Mouse (Mus musculus) forebrain, embryonic 14.5 days (tissue): Measurements from ENCODE around the gene Prr5l. TPM values are rescaled to one million over a fixed set of nuclear protein-coding genes. Genes with fewer than 3 reads are reported as not detected.
A peak's percentile ranks its signal among the peaks of the same experiment; 100 is the strongest.

Experiments
- ATAC-seq: fragments of 200-750 bp; cut with Nextera tagmentation; 2 replicates; pipeline ENCODE4 v1.8.0; 2017; ENCODE audit warnings: mild to moderate bottlenecking, moderate library complexity
- DNase-seq: peaks from one replicate; pipeline ENCODE4 v3.0.0-alpha.2; 2015; ENCODE audit warnings: low spot score
- H3K27ac ChIP-seq: fragments of 300-500 bp; sonication (generic); 2 replicates; pipeline ENCODE4 v1.5.1; 2014; ENCODE audit warnings: low read depth, mild to moderate bottlenecking, control low read depth, low read length, moderate library complexity
- H3K27me3 ChIP-seq: fragments of 300-500 bp; sonication (generic); replicated peaks from 2 replicates; pipeline ENCODE4 v1.6.1; 2014; ENCODE audit warnings: low read length, control low read depth, mixed read lengths; ENCODE audit not compliant: control insufficient read depth, insufficient read depth
- H3K36me3 ChIP-seq: fragments of 300-500 bp; sonication (generic); 2 replicates; pipeline ENCODE4 v1.6.1; 2014; ENCODE audit warnings: low read length, control low read depth; ENCODE audit not compliant: control insufficient read depth, insufficient read depth
- H3K4me1 ChIP-seq: fragments of 300-500 bp; sonication (generic); 2 replicates; pipeline ENCODE4 v1.6.1; 2014; ENCODE audit warnings: antibody characterized with exemption, low read length, control low read depth; ENCODE audit not compliant: control insufficient read depth, insufficient read depth
- H3K4me2 ChIP-seq: fragments of 300-500 bp; sonication (generic); 2 replicates; pipeline ENCODE4 v1.6.1; 2014; ENCODE audit warnings: mild to moderate bottlenecking, control low read depth, low read length
- H3K4me3 ChIP-seq: fragments of 300-500 bp; sonication (generic); 2 replicates; pipeline ENCODE4 v1.5.1; 2014; ENCODE audit warnings: low read depth, low read length, control low read depth
- H3K9ac ChIP-seq: fragments of 300-500 bp; sonication (generic); 2 replicates; pipeline ENCODE4 v1.6.1; 2014; ENCODE audit warnings: mild to moderate bottlenecking, low read length, control low read depth, moderate library complexity
- H3K9me3 ChIP-seq: fragments of 300-500 bp; sonication (generic); replicated peaks from 2 replicates; pipeline ENCODE4 v1.6.1; 2016; ENCODE audit warnings: low read length, control low read depth, mixed read lengths; ENCODE audit not compliant: control insufficient read depth
- WGBS: fragments of 180-500 bp; shearing (Covaris S2); extraction: QIAGEN DNeasy Blood & Tissue Kit; methylation state at CpG from one replicate; pipeline ENCODE4 v1.1.7; 2014; 5-methylcytosine and 5-hydroxymethylcytosine counted together
- polyA plus RNA-seq: library from polyadenylated mRNA; unstranded; fragments of >200 nt; fragmentation: Nextera tagmentation; extraction: Ambion mirVana; gene quantifications from 2 replicates; pipeline ENCODE4 v1.2.1, GENCODE M21; 2014

The Prr5l gene
- polyA plus RNA-seq, 1 experiment from 2014 or later, result 5.4 TPM

GRCm38 (mm10) chr2:101763503-101763902 lies 119.3 kb downstream of the Prr5l start:
- H3K36me3 ChIP-seq, result no peaks in the 10 kb centered on the region
- no peak for DNase-seq
- H3K9ac ChIP-seq, result no peak overlapping the region
- ATAC-seq, result no peak
- 89% methylated on average over 5 of the region's 5 CpGs for WGBS
- H3K4me3 ChIP-seq, result no peak overlapping the region
- no peak overlapping the region for H3K4me2 ChIP-seq
- H3K27ac ChIP-seq, result no peak overlapping the region
- H3K27me3 ChIP-seq, result no peaks in the 10 kb centered on the region
- H3K4me1 ChIP-seq, result no peaks in the 10 kb centered on the region
- no peaks in the 10 kb centered on the region for H3K9me3 ChIP-seq

GRCm38 (mm10) chr2:101762955-101763386 lies 119.9 kb downstream of the Prr5l start:
- Histone ChIP-seq H3K9me3 (no peaks in the 10 kb centered on the region), H3K27ac (no peak overlapping the region), H3K4me2 (no peak overlapping the region), H3K9ac (no peak overlapping the region), H3K4me1 (no peaks in the 10 kb centered on the region), H3K36me3 (no peaks in the 10 kb centered on the region), H3K4me3 (no peak overlapping the region), H3K27me3 (no peaks in the 10 kb centered on the region)
- WGBS, result 87% methylated on average over 4 of the region's 4 CpGs
- DNase-seq (no peak), ATAC-seq (no peak)

- Histone ChIP-seq H3K9ac (no peak overlapping the region), H3K27ac (no peak overlapping the region), H3K4me2 (no peak overlapping the region), H3K27me3 (no peaks in the 10 kb centered on the region), H3K4me1 (no peaks in the 10 kb centered on the region), H3K4me3 (no peak overlapping the region), H3K36me3 (no peaks in the 10 kb centered on the region), H3K9me3 (no peaks in the 10 kb centered on the region)
- 82% methylated on average over 10 of the region's 10 CpGs for WGBS
- DNase-seq (no peak), ATAC-seq (no peak)
Measured at GRCm38 (mm10) chr2:101762405-101762804, 120.4 kb downstream of the Prr5l start.

- no peaks in the 10 kb centered on the region for H3K4me1 ChIP-seq
- no peak overlapping the region for H3K27ac ChIP-seq
- H3K4me2 ChIP-seq, result no peak overlapping the region
- 88% methylated on average over 1 of the region's 1 CpGs for WGBS
- no peak overlapping the region for H3K9ac ChIP-seq
- no peak for DNase-seq
- no peaks in the 10 kb centered on the region for H3K9me3 ChIP-seq
- no peak for ATAC-seq
- no peaks in the 10 kb centered on the region for H3K27me3 ChIP-seq
- H3K36me3 ChIP-seq, result no peaks in the 10 kb centered on the region
- no peak overlapping the region for H3K4me3 ChIP-seq
Measured at GRCm38 (mm10) chr2:101761898-101762297, 120.9 kb downstream of the Prr5l start.

- ATAC-seq (peak; percentile 44; the same call in 1 of the 2 replicates), DNase-seq (peak; percentile 30)
- no peaks in the 10 kb centered on the region for H3K9me3 ChIP-seq
- no peaks in the 10 kb centered on the region for H3K36me3 ChIP-seq
- H3K4me2 ChIP-seq, result no peak overlapping the region
- no peak overlapping the region for H3K9ac ChIP-seq
- H3K27ac ChIP-seq, result no peak overlapping the region
- no peaks in the 10 kb centered on the region for H3K27me3 ChIP-seq
- no peak overlapping the region for H3K4me3 ChIP-seq
- 70% methylated on average over 9 of the region's 9 CpGs for WGBS
- H3K4me1 ChIP-seq, result peaks cover 10% of the 10 kb centered on the region
Measured at GRCm38 (mm10) chr2:101759523-101760277, 123.1 kb downstream of the Prr5l start.

GRCm38 (mm10) chr2:101757806-101758205 lies 125.0 kb downstream of the Prr5l start:
- Histone ChIP-seq H3K9me3 (no peaks in the 10 kb centered on the region), H3K4me2 (no peak overlapping the region), H3K9ac (no peak overlapping the region), H3K27ac (no peak overlapping the region), H3K36me3 (no peaks in the 10 kb centered on the region), H3K4me1 (peaks cover 10% of the 10 kb centered on the region), H3K4me3 (no peak overlapping the region), H3K27me3 (no peaks in the 10 kb centered on the region)
- 88% methylated on average over 1 of the region's 1 CpGs for WGBS
- ATAC-seq (no peak), DNase-seq (no peak)

GRCm38 (mm10) chr2:101756069-101756753 lies 126.6 kb downstream of the Prr5l start:
- Histone ChIP-seq H3K27ac (no peak overlapping the region), H3K27me3 (no peaks in the 10 kb centered on the region), H3K4me2 (no peak overlapping the region), H3K9me3 (no peaks in the 10 kb centered on the region), H3K4me3 (no peak overlapping the region), H3K4me1 (peaks cover 10% of the 10 kb centered on the region), H3K36me3 (no peaks in the 10 kb centered on the region), H3K9ac (no peak overlapping the region)
- WGBS, result 27% methylated on average over 7 of the region's 7 CpGs
- ATAC-seq (no peak), DNase-seq (no peak)

GRCm38 (mm10) chr2:101754939-101755555 lies 127.8 kb downstream of the Prr5l start:
- DNase-seq (peak; percentile 8), ATAC-seq (0 out of 2 replicates have a peak, but pooled peaks have one; percentile 38)
- peak overlapping the region; percentile 36 for H3K4me2 ChIP-seq
- H3K9ac ChIP-seq, result peak overlapping the region; percentile 37; the same call in 1 of the 2 replicates
- no peaks in the 10 kb centered on the region for H3K27me3 ChIP-seq
- H3K36me3 ChIP-seq, result no peaks in the 10 kb centered on the region
- no peaks in the 10 kb centered on the region for H3K9me3 ChIP-seq
- no peak overlapping the region for H3K4me3 ChIP-seq
- 2% methylated on average over 11 of the region's 11 CpGs for WGBS
- H3K27ac ChIP-seq, result no peak overlapping the region
- peaks cover 10% of the 10 kb centered on the region for H3K4me1 ChIP-seq
